Mouse (Mus musculus) ES-Bruce4 (cell line): ENCODE results near the gene Agbl4. TPM values are rescaled to one million over a fixed set of nuclear protein-coding genes. Genes with fewer than 3 reads are reported as not detected.

ENCODE experiments used
- H3K27ac ChIP-seq: 2 replicates; pipeline ENCODE4 v1.5.1; 2012; ENCODE audit warnings: low read length, inconsistent platforms; ENCODE audit not compliant: insufficient read depth
- H3K27me3 ChIP-seq: 2 replicates; pipeline ENCODE4 v1.6.1; 2012; ENCODE audit warnings: mild to moderate bottlenecking, low read length, inconsistent platforms; ENCODE audit not compliant: control insufficient read depth, poor library complexity, insufficient read depth, severe bottlenecking
- H3K36me3 ChIP-seq: 2 replicates; pipeline ENCODE4 v1.6.1; 2012; ENCODE audit warnings: inconsistent platforms, mild to moderate bottlenecking, low read length, moderate library complexity; ENCODE audit not compliant: control insufficient read depth, poor library complexity, insufficient read depth, severe bottlenecking
- H3K4me1 ChIP-seq: one replicate; pipeline ENCODE4 v1.8.1; 2011; ENCODE audit warnings: low read length; ENCODE audit not compliant: control insufficient read depth, insufficient read depth
- H3K4me3 ChIP-seq: 2 replicates; pipeline ENCODE4 v1.5.1; 2011; ENCODE audit warnings: low read depth, mild to moderate bottlenecking, low read length
- H3K9ac ChIP-seq: 2 replicates; pipeline ENCODE4 v1.6.1; 2012; ENCODE audit warnings: low read depth, mild to moderate bottlenecking, inconsistent platforms; ENCODE audit not compliant: poor library complexity, severe bottlenecking
- H3K9me3 ChIP-seq: replicated peaks from 2 replicates; pipeline ENCODE4 v1.6.1; 2012; ENCODE audit warnings: mild to moderate bottlenecking, low read length, inconsistent platforms; ENCODE audit not compliant: control insufficient read depth, poor library complexity, insufficient read depth, severe bottlenecking
- CTCF ChIP-seq: IDR thresholded peaks from one replicate; pipeline ENCODE4 v1.8.1; 2011; ENCODE audit warnings: low read depth, low read length
- EP300 ChIP-seq: IDR thresholded peaks from 2 replicates; pipeline ENCODE4 v1.6.1; 2011; ENCODE audit warnings: low read depth, low read length; ENCODE audit not compliant: insufficient read depth
- POLR2A ChIP-seq: IDR thresholded peaks from one replicate; pipeline ENCODE4 v1.8.1; 2011; ENCODE audit warnings: low read length; ENCODE audit not compliant: insufficient read depth
- polyA plus RNA-seq: library from polyadenylated mRNA; stranded (reverse); fragments of >200 nt; gene quantifications from 2 replicates; pipeline ENCODE4 v1.2.4, GENCODE M21; 2011; ENCODE audit warnings: low read depth; ENCODE audit not compliant: missing spikeins, insufficient read depth, insufficient read length

The Agbl4 gene
- polyA plus RNA-seq, 1 experiment: not detected

DNA sequence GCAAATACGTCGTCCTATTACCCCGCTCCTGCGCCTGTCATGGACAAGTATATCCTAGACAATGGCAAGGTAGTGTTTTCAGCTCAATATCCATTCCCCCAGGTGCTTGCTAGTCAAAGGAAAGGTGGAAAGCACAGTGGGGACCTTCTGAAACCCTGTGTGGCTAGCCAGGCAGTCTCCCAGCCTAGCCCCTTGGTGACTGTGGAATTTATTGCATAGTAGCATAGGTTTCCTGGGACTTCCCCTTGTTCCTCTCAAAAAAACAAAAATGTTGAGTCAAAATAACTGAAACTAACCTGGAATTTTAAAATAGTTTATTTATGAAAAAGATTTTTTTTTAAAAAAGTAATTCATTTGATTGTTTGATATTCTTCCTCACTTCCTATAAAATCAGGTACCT is 1051.1 kb downstream of the Agbl4 start:
- Histone ChIP-seq H3K9me3 (no peaks in the 10 kb centered on the region), H3K36me3 (no peaks in the 10 kb centered on the region), H3K9ac (no peak overlapping the region), H3K4me3 (no peak overlapping the region), H3K27me3 (no peaks in the 10 kb centered on the region), H3K4me1 (no peaks in the 10 kb centered on the region), H3K27ac (no peak overlapping the region)
- TF ChIP-seq EP300 (no peak), POLR2A (no peak), CTCF (no peak)

GRCm38 (mm10) chr4:111449442-111450199 is 1052.2 kb downstream of the Agbl4 start:
- Histone ChIP-seq H3K9me3 (no peaks in the 10 kb centered on the region), H3K27me3 (no peaks in the 10 kb centered on the region), H3K4me1 (no peaks in the 10 kb centered on the region), H3K9ac (no peak overlapping the region), H3K27ac (no peak overlapping the region), H3K36me3 (no peaks in the 10 kb centered on the region), H3K4me3 (no peak overlapping the region)
- TF ChIP-seq EP300 (no peak), CTCF (no peak), POLR2A (no peak)

DNA sequence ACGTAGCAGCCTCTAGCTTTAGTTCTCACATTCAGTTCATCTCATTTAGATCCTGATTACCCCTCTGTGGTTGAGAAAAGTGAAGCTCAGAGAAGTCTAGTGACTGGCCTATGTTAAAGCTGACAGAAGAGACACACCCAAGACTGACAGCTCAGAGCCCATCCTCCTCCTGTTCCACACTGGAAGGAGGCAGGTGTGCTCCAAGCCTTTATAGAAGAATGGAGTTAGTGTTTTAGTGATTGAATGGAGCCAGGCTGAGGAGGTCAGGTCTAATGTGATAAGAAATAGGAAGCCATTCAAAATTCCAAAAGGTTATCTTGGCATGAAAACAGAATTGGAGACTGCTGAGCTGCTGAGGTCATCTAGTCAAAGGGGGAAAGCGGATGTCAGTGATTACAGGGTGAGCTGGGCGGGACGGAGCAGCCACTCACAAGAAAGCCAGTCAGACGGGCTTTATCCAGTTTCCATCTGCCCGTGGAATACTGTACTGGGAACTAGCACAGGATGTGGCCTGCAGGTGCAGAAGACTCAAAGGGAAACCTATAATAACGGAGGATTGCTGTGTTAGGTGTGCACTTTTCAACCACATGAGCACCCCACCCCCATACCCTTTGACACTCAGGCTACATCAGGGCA is 1053.9 kb downstream of the Agbl4 start:
- Histone ChIP-seq H3K9me3 (no peaks in the 10 kb centered on the region), H3K4me1 (no peaks in the 10 kb centered on the region), H3K9ac (no peak overlapping the region), H3K27me3 (no peaks in the 10 kb centered on the region), H3K4me3 (no peak overlapping the region), H3K36me3 (no peaks in the 10 kb centered on the region), H3K27ac (no peak overlapping the region)
- TF ChIP-seq CTCF (no peak), EP300 (no peak), POLR2A (no peak)

- H3K9me3 ChIP-seq: no peaks in the 10 kb centered on the region
- no peaks in the 10 kb centered on the region for H3K27me3 ChIP-seq
- TF ChIP-seq EP300: no peak
- no peak for TF ChIP-seq CTCF
- no peak for TF ChIP-seq POLR2A
- no peak overlapping the region for H3K9ac ChIP-seq
- H3K36me3 ChIP-seq: no peaks in the 10 kb centered on the region
- H3K4me3 ChIP-seq: no peak overlapping the region
- H3K27ac ChIP-seq: no peak overlapping the region
- H3K4me1 ChIP-seq: no peaks in the 10 kb centered on the region
These were observed 1054.7 kb downstream of the Agbl4 start for GRCm38 (mm10) chr4:111452192-111452591.

GRCm38 (mm10) chr4:111453275-111453674 is 1055.8 kb downstream of the Agbl4 start:
- H3K4me1 ChIP-seq: no peaks in the 10 kb centered on the region
- no peak overlapping the region for H3K9ac ChIP-seq
- H3K9me3 ChIP-seq: no peaks in the 10 kb centered on the region
- H3K4me3 ChIP-seq: no peak overlapping the region
- TF ChIP-seq CTCF (no peak), EP300 (no peak), POLR2A (no peak)
- no peaks in the 10 kb centered on the region for H3K36me3 ChIP-seq
- H3K27ac ChIP-seq: no peak overlapping the region
- no peaks in the 10 kb centered on the region for H3K27me3 ChIP-seq

DNA sequence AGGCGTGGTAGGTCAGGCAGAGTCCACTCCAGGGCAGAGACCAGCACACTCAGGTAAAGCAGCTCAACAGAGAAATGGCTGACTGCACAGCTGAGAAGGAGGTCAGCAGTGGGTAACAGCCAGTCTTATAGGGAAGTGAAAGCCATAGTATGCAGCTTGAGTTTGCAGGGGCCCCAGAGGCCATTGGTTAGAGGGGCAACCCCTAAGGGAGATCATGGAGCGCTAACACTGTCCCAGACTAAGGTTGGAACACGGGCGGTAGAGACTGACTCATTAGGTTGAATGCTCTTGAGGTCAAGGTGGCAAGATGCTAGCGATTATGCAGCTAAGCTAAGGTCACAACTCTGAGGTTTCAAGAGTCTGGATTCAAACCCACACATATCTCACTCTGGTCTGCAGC is 1058.2 kb downstream of the Agbl4 start:
- no peaks in the 10 kb centered on the region for H3K27me3 ChIP-seq
- H3K9ac ChIP-seq: no peak overlapping the region
- no peak overlapping the region for H3K27ac ChIP-seq
- no peaks in the 10 kb centered on the region for H3K36me3 ChIP-seq
- no peaks in the 10 kb centered on the region for H3K9me3 ChIP-seq
- H3K4me1 ChIP-seq: no peaks in the 10 kb centered on the region
- H3K4me3 ChIP-seq: no peak overlapping the region
- TF ChIP-seq EP300 (no peak), CTCF (no peak), POLR2A (no peak)
